Mouse (Mus musculus) liver, postnatal 0 days (tissue): ENCODE measurements around the gene Emc1.
"Not testable (repeated sequence)": the region's sequence is repeated elsewhere in the genome, so short reads cannot be mapped to it uniquely, and the experiment has no call there.

ENCODE experiments used
- CTCF ChIP-seq: sonication (generic); IDR thresholded peaks from 2 replicates; pipeline ENCODE4 v1.5.1; 2016; ENCODE audit warnings: antibody characterized with exemption, low read depth
- EP300 ChIP-seq: IDR thresholded peaks from 2 replicates; pipeline ENCODE4 v1.6.1; 2016; ENCODE audit warnings: antibody characterized with exemption, low read depth, mild to moderate bottlenecking

- TF ChIP-seq CTCF, EP300: not testable (repeated sequence)
These were observed 33.5 kb downstream of the Emc1 start for GRCm38 (mm10) chr4:139385841-139386240.
